Mouse (Mus musculus) hindbrain, embryonic 15.5 days (tissue): Measurements from ENCODE around the gene Smdt1. TPM values are rescaled to one million over a fixed set of nuclear protein-coding genes. Genes with fewer than 3 reads are reported as not detected.
A peak's percentile ranks its signal among the peaks of the same experiment; 100 is the strongest.

Experiments used
- ATAC-seq: fragments of 200-750 bp; cut with Nextera tagmentation; 2 replicates; pipeline ENCODE4 v1.8.0; 2017; ENCODE audit warnings: low read depth, moderate number of reproducible peaks, moderate TSS enrichment; ENCODE audit not compliant: low FRiP score
- H3K27ac ChIP-seq: fragments of 300-500 bp; sonication (generic); replicated peaks from 2 replicates; pipeline ENCODE4 v1.5.1; 2015; ENCODE audit warnings: mild to moderate bottlenecking, inconsistent platforms
- H3K27me3 ChIP-seq: fragments of 300-500 bp; sonication (generic); 2 replicates; pipeline ENCODE4 v1.6.1; 2015; ENCODE audit warnings: control low read depth, inconsistent platforms
- H3K36me3 ChIP-seq: fragments of 300-500 bp; sonication (generic); 2 replicates; pipeline ENCODE4 v1.6.1; 2015; ENCODE audit warnings: control low read depth, inconsistent platforms
- H3K4me1 ChIP-seq: fragments of 300-500 bp; sonication (generic); replicated peaks from 2 replicates; pipeline ENCODE4 v1.6.1; 2015; ENCODE audit warnings: control low read depth, inconsistent platforms
- H3K4me2 ChIP-seq: fragments of 300-500 bp; sonication (generic); 2 replicates; pipeline ENCODE4 v1.6.1; 2015; ENCODE audit warnings: moderate library complexity, mild to moderate bottlenecking, inconsistent platforms
- H3K4me3 ChIP-seq: fragments of 300-500 bp; sonication (generic); 2 replicates; pipeline ENCODE4 v1.5.1; 2015; ENCODE audit warnings: mild to moderate bottlenecking, inconsistent platforms
- H3K9ac ChIP-seq: fragments of 300-500 bp; sonication (generic); 2 replicates; pipeline ENCODE4 v1.6.1; 2015; ENCODE audit warnings: inconsistent platforms
- H3K9me3 ChIP-seq: fragments of 300-500 bp; sonication (generic); 2 replicates; pipeline ENCODE4 v1.6.1; 2016; ENCODE audit warnings: control low read depth, inconsistent platforms
- WGBS: fragments of 180-500 bp; shearing (Covaris S2); methylation state at CpG from one replicate; pipeline ENCODE4 v1.1.7; 2015; 5-methylcytosine and 5-hydroxymethylcytosine counted together
- polyA plus RNA-seq: library from polyadenylated mRNA; unstranded; fragments of >200 nt; fragmentation: Nextera tagmentation; extraction: Ambion mirVana; gene quantifications from 2 replicates; pipeline ENCODE4 v1.2.1, GENCODE M21; 2015

The Smdt1 gene
- polyA plus RNA-seq, 1 experiment from 2014 or later: 377 TPM

DNA sequence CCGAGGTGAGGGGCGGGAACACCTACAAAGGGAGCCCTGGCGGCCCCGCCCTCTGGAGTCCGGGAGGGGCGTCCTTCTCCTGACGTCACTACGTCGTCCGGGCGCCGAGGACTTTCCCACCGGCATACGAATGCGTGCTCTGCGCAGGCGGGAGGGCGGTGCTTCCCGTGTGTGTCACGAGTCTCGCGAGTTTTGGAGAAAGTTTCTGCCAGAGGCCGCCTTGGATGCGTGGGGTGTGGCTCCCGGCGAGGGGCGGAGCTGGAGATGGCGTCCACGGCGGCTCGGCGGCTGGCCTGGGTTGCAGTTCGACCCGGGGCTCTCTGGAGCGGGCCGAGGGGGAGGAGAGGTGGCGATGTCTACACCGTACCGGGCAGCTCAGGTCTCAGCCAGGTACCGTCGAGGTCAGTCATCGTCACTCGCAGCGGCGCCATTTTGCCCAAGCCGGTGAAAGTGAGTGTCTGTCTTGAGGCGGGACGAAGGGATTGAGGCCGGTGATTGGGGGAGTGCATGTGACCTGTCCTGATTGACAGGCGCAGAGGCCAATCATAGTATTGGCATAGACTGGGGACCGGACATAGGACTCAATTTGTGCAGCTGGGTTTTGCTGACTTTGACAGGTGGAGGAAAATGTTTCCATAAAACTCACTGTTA is 7.2 kb downstream of the Smdt1 start:
- under 1% methylated on average over 51 of the region's 51 CpGs for WGBS
- H3K4me1 ChIP-seq: peaks cover 19% of the 10 kb centered on the region
- ATAC-seq: peak; percentile 98
- H3K27ac ChIP-seq: peak overlapping the region; percentile 95
- peak overlapping the region; percentile 65 for H3K4me2 ChIP-seq
- peak overlapping the region; percentile 85 for H3K4me3 ChIP-seq
- H3K27me3 ChIP-seq: peaks cover 2% of the 10 kb centered on the region; the same call in 1 of the 2 replicates
- no peaks in the 10 kb centered on the region for H3K9me3 ChIP-seq
- H3K36me3 ChIP-seq: peaks cover 28% of the 10 kb centered on the region
- peak overlapping the region; percentile 83 for H3K9ac ChIP-seq

DNA sequence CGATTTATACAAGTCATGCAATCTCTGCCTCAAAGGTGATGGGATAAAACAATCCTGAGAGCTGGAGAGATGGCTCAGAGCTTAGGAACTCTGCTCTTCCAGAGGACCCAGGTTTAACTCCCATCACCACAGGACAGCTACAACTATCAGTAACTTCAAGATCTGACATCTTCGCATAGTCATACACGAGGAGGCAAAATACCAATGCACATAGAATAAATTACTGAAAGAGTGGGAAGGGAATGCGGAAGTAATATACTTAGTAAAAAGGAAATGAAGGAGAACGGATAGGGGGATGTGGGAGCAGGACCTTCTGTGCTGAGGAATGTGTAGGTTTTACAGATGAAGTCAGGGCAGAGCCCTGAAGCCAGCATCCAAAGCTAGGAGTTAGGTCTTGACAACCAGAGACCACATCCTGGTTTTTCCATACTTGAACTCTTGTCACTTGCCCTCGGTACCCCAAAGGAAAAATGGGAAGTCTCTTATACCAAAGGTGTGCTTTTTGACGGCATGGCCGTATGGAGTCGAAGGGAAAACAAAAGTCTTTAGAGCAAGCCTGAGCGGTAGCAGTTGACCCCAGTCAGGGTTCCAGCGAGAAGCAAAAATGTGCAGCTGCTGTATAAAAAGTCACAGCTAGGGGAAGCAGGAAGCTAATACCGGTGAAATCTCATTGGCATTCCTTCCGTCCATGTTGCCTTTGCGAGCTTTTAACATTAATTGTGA is 8.0 kb downstream of the Smdt1 start:
- Histone ChIP-seq H3K4me3 (peak overlapping the region; percentile 85), H3K4me1 (peaks cover 19% of the 10 kb centered on the region), H3K9me3 (no peaks in the 10 kb centered on the region), H3K27ac (peak overlapping the region; percentile 95), H3K4me2 (peak overlapping the region; percentile 65), H3K9ac (peak overlapping the region; percentile 83), H3K36me3 (peaks cover 28% of the 10 kb centered on the region), H3K27me3 (no peaks in the 10 kb centered on the region)
- no peak for ATAC-seq
- WGBS: 58% methylated on average over 14 of the region's 14 CpGs

- Histone ChIP-seq H3K9ac (peak overlapping the region; percentile 83; the same call in 1 of the 2 replicates), H3K27me3 (no peaks in the 10 kb centered on the region), H3K4me3 (peak overlapping the region; percentile 85), H3K4me2 (peak overlapping the region; percentile 65), H3K9me3 (no peaks in the 10 kb centered on the region), H3K27ac (no peak overlapping the region), H3K36me3 (peaks cover 28% of the 10 kb centered on the region), H3K4me1 (peaks cover 24% of the 10 kb centered on the region)
- WGBS: 87% methylated on average over 4 of the region's 4 CpGs
- no peak for ATAC-seq
Observed at GRCm38 (mm10) chr15:82347303-82347676, 8.5 kb downstream of the Smdt1 start.

- ATAC-seq: no peak
- no peak overlapping the region; the same call in 1 of the 2 replicates for H3K4me2 ChIP-seq
- 92% methylated on average over 12 of the region's 12 CpGs for WGBS
- H3K36me3 ChIP-seq: peaks cover 28% of the 10 kb centered on the region
- H3K4me3 ChIP-seq: no peak overlapping the region
- H3K4me1 ChIP-seq: peaks cover 30% of the 10 kb centered on the region
- H3K9me3 ChIP-seq: no peaks in the 10 kb centered on the region
- no peaks in the 10 kb centered on the region for H3K27me3 ChIP-seq
- H3K27ac ChIP-seq: no peak overlapping the region
- no peak overlapping the region for H3K9ac ChIP-seq
Observed at GRCm38 (mm10) chr15:82347852-82348251, 9.1 kb downstream of the Smdt1 start.

- 92% methylated on average over 8 of the region's 8 CpGs for WGBS
- no peak for ATAC-seq
- H3K27ac ChIP-seq: no peak overlapping the region
- peaks cover 36% of the 10 kb centered on the region for H3K4me1 ChIP-seq
- H3K27me3 ChIP-seq: no peaks in the 10 kb centered on the region
- H3K4me2 ChIP-seq: no peak overlapping the region
- H3K9ac ChIP-seq: no peak overlapping the region
- H3K36me3 ChIP-seq: peaks cover 28% of the 10 kb centered on the region
- H3K4me3 ChIP-seq: no peak overlapping the region
- H3K9me3 ChIP-seq: no peaks in the 10 kb centered on the region
Observed at GRCm38 (mm10) chr15:82348258-82348998, 9.7 kb downstream of the Smdt1 start.

GRCm38 (mm10) chr15:82348999-82349341 is 10.2 kb downstream of the Smdt1 start:
- no peak for ATAC-seq
- 88% methylated on average over 2 of the region's 2 CpGs for WGBS
- peaks cover 28% of the 10 kb centered on the region for H3K36me3 ChIP-seq

DNA sequence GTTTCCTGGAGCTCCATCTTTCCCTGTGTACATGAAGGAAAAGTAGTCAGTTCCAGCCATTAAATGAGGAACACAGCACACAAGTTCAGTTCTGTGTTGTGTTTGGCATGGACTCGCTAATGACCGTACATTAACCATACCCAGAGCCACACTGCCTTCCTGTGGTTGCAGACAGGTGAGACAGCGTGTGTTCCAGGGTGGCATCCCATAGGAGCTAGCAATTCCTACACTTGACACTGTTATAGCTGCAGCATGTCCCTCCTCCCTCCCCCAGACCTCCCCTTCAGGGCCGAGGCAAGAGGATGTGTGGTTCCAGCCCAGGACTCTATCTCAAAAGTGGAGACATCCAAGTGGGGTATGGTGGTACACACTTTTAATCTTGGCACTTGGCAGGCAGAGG is 11.6 kb downstream of the Smdt1 start:
- Histone ChIP-seq H3K27ac (no peak overlapping the region), H3K4me2 (no peak overlapping the region), H3K27me3 (no peaks in the 10 kb centered on the region), H3K4me1 (peaks cover 41% of the 10 kb centered on the region), H3K9ac (no peak overlapping the region), H3K4me3 (no peak overlapping the region), H3K36me3 (peaks cover 28% of the 10 kb centered on the region), H3K9me3 (no peaks in the 10 kb centered on the region)
- ATAC-seq: no peak
- 94% methylated on average over 4 of the region's 4 CpGs for WGBS

More at GRCm38 (mm10) chr15:82348999-82349341, 10.2 kb downstream of the Smdt1 start:
- Histone ChIP-seq H3K27me3 (no peaks in the 10 kb centered on the region), H3K4me1 (peaks cover 36% of the 10 kb centered on the region), H3K27ac (no peak overlapping the region), H3K4me3 (no peak overlapping the region), H3K9me3 (no peaks in the 10 kb centered on the region), H3K9ac (no peak overlapping the region), H3K4me2 (no peak overlapping the region)

DNA sequence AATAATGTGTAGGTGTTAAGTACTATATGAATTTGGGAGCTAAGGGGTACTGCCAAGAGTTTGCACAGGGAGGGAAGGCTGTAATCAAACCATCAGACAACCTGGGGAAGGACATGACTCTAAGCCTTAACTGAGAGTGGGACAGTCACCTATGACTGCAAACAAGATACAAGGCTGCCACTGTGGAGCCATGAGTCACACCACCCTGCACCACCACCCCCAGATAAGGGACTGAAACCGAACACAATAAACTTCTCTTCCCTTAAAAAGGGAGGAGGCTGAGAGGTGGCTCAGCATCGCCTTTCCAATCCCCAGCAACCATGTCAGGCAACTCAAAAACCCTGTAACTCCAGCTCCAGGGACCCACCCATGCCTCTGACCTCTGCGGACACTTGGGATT is 12.7 kb downstream of the Smdt1 start:
- peaks cover 28% of the 10 kb centered on the region for H3K36me3 ChIP-seq
- no peak overlapping the region for H3K4me3 ChIP-seq
- 91% methylated on average over 3 of the region's 3 CpGs for WGBS
- ATAC-seq: no peak
- H3K9me3 ChIP-seq: no peaks in the 10 kb centered on the region
- H3K9ac ChIP-seq: no peak overlapping the region
- no peaks in the 10 kb centered on the region for H3K27me3 ChIP-seq
- H3K4me2 ChIP-seq: no peak overlapping the region
- no peak overlapping the region for H3K27ac ChIP-seq
- H3K4me1 ChIP-seq: peaks cover 41% of the 10 kb centered on the region

- H3K4me3 ChIP-seq: peak overlapping the region; percentile 63
- peaks cover 25% of the 10 kb centered on the region for H3K4me1 ChIP-seq
- H3K9me3 ChIP-seq: no peaks in the 10 kb centered on the region
- peaks cover 23% of the 10 kb centered on the region for H3K36me3 ChIP-seq
- peak overlapping the region; percentile 84 for H3K9ac ChIP-seq
- H3K4me2 ChIP-seq: peak overlapping the region; percentile 71
- no peak for ATAC-seq
- WGBS: 36% methylated on average over 14 of the region's 14 CpGs
- H3K27me3 ChIP-seq: no peaks in the 10 kb centered on the region
- peak overlapping the region; percentile 85 for H3K27ac ChIP-seq
Observed at GRCm38 (mm10) chr15:82353078-82353744, 14.5 kb downstream of the Smdt1 start.

DNA sequence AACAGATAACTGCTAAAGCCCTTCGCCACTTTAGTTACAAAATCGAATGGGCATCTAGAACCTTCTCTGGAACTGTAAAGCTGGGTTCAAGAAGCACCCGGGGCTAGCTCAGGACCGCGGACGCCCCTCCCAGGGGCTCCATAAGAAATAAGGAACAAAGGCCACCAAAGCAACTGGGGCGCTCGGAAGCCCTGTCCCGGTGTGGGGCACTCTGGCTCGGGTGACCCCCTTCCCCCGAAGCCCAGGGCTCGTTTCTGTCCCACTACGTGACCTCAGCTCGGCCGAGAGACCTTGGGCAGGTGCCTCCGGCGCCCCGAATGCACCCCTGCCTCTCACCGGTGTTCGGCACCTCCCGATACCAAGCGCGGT is 15.0 kb downstream of the Smdt1 start:
- Histone ChIP-seq H3K4me2 (peak overlapping the region; percentile 71), H3K27ac (peak overlapping the region; percentile 85), H3K9me3 (no peaks in the 10 kb centered on the region), H3K9ac (peak overlapping the region; percentile 84), H3K4me1 (peaks cover 25% of the 10 kb centered on the region), H3K36me3 (peaks cover 18% of the 10 kb centered on the region), H3K4me3 (peak overlapping the region; percentile 63), H3K27me3 (no peaks in the 10 kb centered on the region)
- no peak; the same call in 1 of the 2 replicates for ATAC-seq
- under 1% methylated on average over 23 of the region's 23 CpGs for WGBS

DNA sequence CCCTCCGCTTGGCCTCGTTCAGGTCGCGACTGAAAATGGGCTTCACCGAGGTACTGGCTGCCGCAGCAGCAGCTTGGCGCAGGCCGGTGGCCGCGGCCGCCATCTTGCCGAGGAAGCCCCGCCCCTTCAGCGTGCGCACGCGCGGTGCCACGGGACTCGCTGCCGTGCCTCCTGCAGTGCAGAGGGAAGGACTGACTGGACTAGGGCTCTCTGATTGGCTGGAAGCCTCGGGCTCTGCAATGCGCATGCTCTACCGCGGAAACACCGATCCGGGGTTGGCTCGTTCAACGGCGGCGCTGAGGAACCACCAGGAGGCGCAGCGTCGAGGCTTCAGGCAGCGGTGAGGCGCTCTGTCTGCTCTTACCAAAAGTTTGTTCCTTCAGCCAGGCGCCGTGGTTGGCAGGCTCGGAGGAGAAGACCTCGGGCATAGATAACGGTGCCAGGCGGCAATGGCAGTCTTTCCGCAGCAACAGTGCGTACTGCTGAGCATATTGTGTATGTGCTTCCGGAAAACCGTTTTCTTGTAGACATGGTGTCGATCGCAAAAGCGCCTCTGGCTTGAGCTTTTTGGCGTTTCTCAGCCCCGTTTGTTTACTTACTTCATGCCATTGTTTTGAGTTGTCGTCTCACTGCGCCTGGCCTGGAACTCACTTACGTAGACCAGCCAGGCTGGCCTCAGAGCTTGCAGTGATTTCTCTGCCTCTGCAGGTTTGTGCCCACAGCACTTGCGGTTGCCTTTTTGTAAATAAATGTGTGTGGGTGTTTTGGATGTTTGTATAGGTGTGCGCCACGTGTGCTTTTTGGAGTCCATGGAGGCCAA is 15.6 kb downstream of the Smdt1 start, which contains the start of gene Ndufa6:
Gene Ndufa6, minus strand, starts transcription at position 197 of the 820 bp plus-strand sequence.
- H3K9me3 ChIP-seq: no peaks in the 10 kb centered on the region
- 2% methylated on average over 57 of the region's 57 CpGs for WGBS
- peak within 1 kb of the TSS; percentile 85 for H3K27ac ChIP-seq
- peak; percentile 98 for ATAC-seq
- H3K4me3 ChIP-seq: peak within 1 kb of the TSS; percentile 63
- peak within 1 kb of the TSS; percentile 71 for H3K4me2 ChIP-seq
- H3K9ac ChIP-seq: peak within 1 kb of the TSS; percentile 84
- peaks cover 12% of the 10 kb centered on the region for H3K36me3 ChIP-seq
- H3K4me1 ChIP-seq: peaks cover 25% of the 10 kb centered on the region
- no peaks in the 10 kb centered on the region for H3K27me3 ChIP-seq
